Mouse (Mus musculus): ENCODE results near the gene Pik3c2a. TPM values are rescaled to one million over a fixed set of nuclear protein-coding genes. Genes with fewer than 3 reads are reported as not detected.

Pik3c2a gene
- total and polyA plus RNA-seq, 3 experiments = 2.6 to 3.9 TPM; not detected in 1

- Histone ChIP-seq H3K9me3 (replicated peaks; ENCODE audit: insufficient read depth, low read length) (no peaks in the 10 kb centered on the region), H3K27me3 (ENCODE audit: control insufficient read depth in 1 of 2, insufficient read depth in 2 of 2, low read length in 2 of 2) (no peaks in the 10 kb centered on the region), H3K4me3 (ENCODE audit: control insufficient read depth in 1 of 2, insufficient read depth in 1 of 2, low read depth in 2 of 2, low read length in 2 of 2) (no peak overlapping the region), H3K27ac (ENCODE audit: control insufficient read depth, low read depth, low read length) (no peak overlapping the region), H3K79me2 (ENCODE audit: control insufficient read depth, insufficient read depth, low read length, poor library complexity) (peaks cover 6% of the 10 kb centered on the region), H3K36me3 (ENCODE audit: control insufficient read depth in 1 of 2, insufficient read depth in 2 of 2, low read length in 2 of 2) (peaks cover 8 to 17% of the 10 kb centered on the region in 2 experiments), H3K4me1 (ENCODE audit: control insufficient read depth in 1 of 2, insufficient read depth in 2 of 2, low read length in 2 of 2) (peaks cover 0 to 4% of the 10 kb centered on the region in 2 experiments; a peak in 1 of 4 replicates), H3K9ac (ENCODE audit: control insufficient read depth, low read depth, low read length, poor library complexity, severe bottlenecking) (no peak overlapping the region)
- peak; percentile 66 for DNase-seq (ENCODE audit: low read depth, low spot score)
- TF ChIP-seq ELF1 (IDR thresholded peaks at IDR 0.05; ENCODE audit: low read depth, low read length) = peak; percentile 35; the same call in 1 of the 2 replicates
- no peak for TF ChIP-seq MEF2A (IDR thresholded peaks at IDR 0.05; ENCODE audit: extremely low read depth, insufficient replicate concordance, low read depth, low read length, poor library complexity, severe bottlenecking)
Measured at GRCm38 (mm10) chr7:116327901-116328300, 115.3 kb downstream of the Pik3c2a start.

- no peaks in the 10 kb centered on the region for H3K36me3 ChIP-seq (ENCODE audit: control insufficient read depth in 1 of 2, insufficient read depth in 2 of 2, low read length in 2 of 2)
- no peaks in the 10 kb centered on the region for H3K9me3 ChIP-seq (replicated peaks; ENCODE audit: insufficient read depth, low read length)
- no peak for TF ChIP-seq USF2 (IDR thresholded peaks at IDR 0.05; ENCODE audit: borderline replicate concordance in 1 of 2, insufficient read depth in 1 of 2, low read depth in 1 of 2, low read length in 2 of 2)
- TF ChIP-seq UBTF (IDR thresholded peaks at IDR 0.05; ENCODE audit: borderline replicate concordance, insufficient read depth, low read depth, low read length) = no peak
- TF ChIP-seq RAD21 (IDR thresholded peaks at IDR 0.05; ENCODE audit: low read depth, low read length) = peak; percentile 85
- peak; percentile 66; the same call in 1 of the 2 replicates for TF ChIP-seq TBP (IDR thresholded peaks at IDR 0.05; ENCODE audit: low read depth, low read length)
- no peak for TF ChIP-seq BHLHE40 (IDR thresholded peaks at IDR 0.05; ENCODE audit: borderline replicate concordance, low read depth, low read length)
- peak; percentile 66 to 94 (median 94) for TF ChIP-seq CTCF (IDR thresholded peaks at IDR 0.05 in 2 of 3, conservative IDR thresholded peaks at IDR 0.05 in 1 of 3; ENCODE audit: control insufficient read depth in 1 of 3, insufficient read depth in 1 of 3, low read depth in 2 of 3, low read length in 3 of 3, poor library complexity in 1 of 3, severe bottlenecking in 1 of 3)
- TF ChIP-seq POLR2A (IDR thresholded peaks at IDR 0.05; ENCODE audit: control insufficient read depth in 1 of 2, insufficient read depth in 1 of 2, low read depth in 1 of 2, low read length in 2 of 2, poor library complexity in 1 of 2) = no peak
- peak; percentile 90 for TF ChIP-seq SMC3 (IDR thresholded peaks at IDR 0.05; ENCODE audit: low read depth, low read length)
- TF ChIP-seq RCOR1 (IDR thresholded peaks at IDR 0.05; ENCODE audit: low read depth, low read length) = no peak
- TF ChIP-seq MXI1 (IDR thresholded peaks at IDR 0.05; ENCODE audit: low read depth, low read length) = 0 out of 2 replicates have a peak, but pooled peaks have one; percentile 19
- peak; percentile 74 for TF ChIP-seq ZC3H11A (IDR thresholded peaks at IDR 0.05; ENCODE audit: low read depth, low read length)
- no peak for TF ChIP-seq EP300 (IDR thresholded peaks at IDR 0.05; ENCODE audit: low read depth in 1 of 2, low read length in 2 of 2)
- TF ChIP-seq MEF2A (IDR thresholded peaks at IDR 0.05; ENCODE audit: extremely low read depth, insufficient replicate concordance, low read depth, low read length, poor library complexity, severe bottlenecking) = no peak
- no peak for TF ChIP-seq GATA1 (IDR thresholded peaks at IDR 0.05; ENCODE audit: low read depth, low read length)
- H3K9ac ChIP-seq (ENCODE audit: control insufficient read depth, low read depth, low read length, poor library complexity, severe bottlenecking) = peak overlapping the region; percentile 69
- H3K79me2 ChIP-seq (ENCODE audit: control insufficient read depth, insufficient read depth, low read length, poor library complexity) = no peaks in the 10 kb centered on the region
- no peak overlapping the region for H3K27ac ChIP-seq (ENCODE audit: control insufficient read depth, low read depth, low read length)
- DNase-seq (ENCODE audit: low read depth, low spot score) = peak; percentile 82
- no peaks in the 10 kb centered on the region for H3K27me3 ChIP-seq (ENCODE audit: control insufficient read depth in 1 of 2, insufficient read depth in 2 of 2, low read length in 2 of 2)
- peak overlapping the region; percentile 61 to 62 for H3K4me3 ChIP-seq (ENCODE audit: control insufficient read depth in 1 of 2, insufficient read depth in 1 of 2, low read depth in 2 of 2, low read length in 2 of 2)
- no peaks in the 10 kb centered on the region for H3K4me1 ChIP-seq (ENCODE audit: control insufficient read depth in 1 of 2, insufficient read depth in 2 of 2, low read length in 2 of 2)
Measured at GRCm38 (mm10) chr7:116323331-116323964, 119.8 kb downstream of the Pik3c2a start.
